Mouse (Mus musculus) lung, postnatal 10 days (tissue): ENCODE measurements at regions not wholly inside any gene's neighbourhood (a gene's known extent, or its start where the extent isn't known, plus 50 kb on each side); places are given as distances from the start of the nearest gene placed in this dataset.

Experiments
- DNase-seq: peaks from one replicate; pipeline ENCODE4 v3.0.0; 2021

- DNase-seq: no peak
Measured at GRCm38 (mm10) chr13:71214776-71215175, 373.2 kb upstream of the Adamts16 start.

- DNase-seq: no peak
Measured at GRCm38 (mm10) chr13:71211363-71211762, 369.8 kb upstream of the Adamts16 start.

DNA sequence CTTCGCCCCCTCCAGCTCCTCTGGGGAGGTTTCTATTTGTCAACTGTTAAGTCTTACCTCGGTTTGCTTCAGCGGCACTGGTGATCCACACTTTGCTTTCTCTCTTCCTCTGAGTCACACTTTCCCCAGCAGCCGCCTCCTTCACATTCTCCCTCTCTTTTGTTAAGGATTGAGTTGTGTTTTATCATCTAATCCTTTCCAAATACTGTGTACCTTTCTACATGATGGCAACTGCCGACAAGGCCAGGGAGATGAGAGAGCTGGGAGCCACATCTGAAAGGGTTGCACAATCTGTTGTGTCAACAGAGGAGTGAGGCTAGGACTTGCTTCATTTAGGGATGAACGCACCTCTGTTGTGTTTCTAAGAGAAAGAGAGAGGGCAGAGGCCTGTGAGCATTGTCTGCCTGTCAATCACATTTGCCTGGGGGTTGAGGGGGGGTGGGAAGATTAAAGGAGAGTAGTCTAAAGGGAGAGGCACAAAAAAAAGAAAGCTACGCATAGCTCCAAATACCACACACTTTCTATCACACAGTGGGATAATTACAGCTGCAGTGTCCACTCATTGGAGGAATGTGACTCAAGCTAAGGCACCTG, 369.1 kb upstream of the Adamts16 start:
- no peak for DNase-seq

GRCm38 (mm10) chr13:71205708-71206107, 364.1 kb upstream of the Adamts16 start:
- no peak for DNase-seq

DNA sequence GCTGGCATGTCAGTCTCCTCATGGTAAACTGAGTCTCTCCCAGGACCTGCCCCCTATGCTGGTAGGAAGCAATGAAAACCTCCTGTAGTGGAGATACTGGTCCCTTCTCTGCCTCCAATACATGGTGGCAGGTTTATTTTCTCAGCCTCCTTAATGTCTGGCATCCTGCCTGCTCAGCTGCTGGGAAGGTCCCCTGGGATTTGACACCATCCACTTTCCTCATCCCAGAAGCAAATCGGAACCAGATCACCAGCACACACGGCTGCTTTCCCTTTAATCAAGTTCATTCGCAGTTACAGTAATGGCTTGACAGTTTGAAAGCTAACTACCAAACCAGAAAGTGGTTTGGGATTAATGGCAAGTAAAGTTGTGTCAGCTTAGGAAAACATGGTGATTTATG, 359.0 kb upstream of the Adamts16 start:
- DNase-seq: no peak

GRCm38 (mm10) chr13:71195675-71196074, 354.1 kb upstream of the Adamts16 start:
- DNase-seq: no peak

- DNase-seq: no peak
Measured at GRCm38 (mm10) chr13:71184500-71184899, 342.9 kb upstream of the Adamts16 start.

DNA sequence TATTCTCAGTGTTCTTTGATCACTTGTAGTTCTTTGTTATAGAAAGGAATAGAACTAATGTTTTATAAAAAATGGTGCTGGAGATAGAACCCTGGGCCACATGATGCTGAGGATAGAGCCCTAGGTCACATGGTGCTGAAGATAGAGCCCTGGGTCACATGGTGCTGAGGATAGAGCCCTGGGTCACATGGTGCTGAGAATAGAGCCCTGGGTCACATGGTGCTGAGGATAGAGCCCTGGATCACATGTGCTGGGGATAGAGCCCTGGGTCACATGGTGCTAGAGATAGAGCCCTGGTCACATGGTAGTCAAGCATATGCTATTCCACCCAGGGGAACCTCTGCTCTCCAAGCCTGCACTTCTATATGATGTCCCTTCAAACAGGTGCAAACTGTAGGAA, 337.5 kb upstream of the Adamts16 start:
- DNase-seq: no peak

DNA sequence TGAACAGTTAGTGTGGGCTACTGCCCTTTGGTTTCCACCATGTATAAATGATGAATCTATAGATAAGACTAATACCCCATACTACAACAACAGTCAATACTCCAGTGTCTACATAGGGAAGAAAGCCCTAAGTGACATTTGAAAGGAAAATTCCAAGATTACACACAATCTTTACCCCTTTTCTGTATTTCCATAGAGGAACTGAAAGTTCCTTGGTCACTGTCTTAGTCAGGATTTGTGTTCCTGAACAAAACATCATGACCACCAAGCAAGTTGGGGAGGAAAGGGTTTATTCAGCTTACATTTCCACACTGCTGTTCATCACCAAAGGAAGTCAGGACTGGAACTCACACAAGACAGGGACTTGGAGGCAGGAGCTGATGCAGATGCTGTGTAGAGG, 332.7 kb upstream of the Adamts16 start:
- no peak for DNase-seq

DNA sequence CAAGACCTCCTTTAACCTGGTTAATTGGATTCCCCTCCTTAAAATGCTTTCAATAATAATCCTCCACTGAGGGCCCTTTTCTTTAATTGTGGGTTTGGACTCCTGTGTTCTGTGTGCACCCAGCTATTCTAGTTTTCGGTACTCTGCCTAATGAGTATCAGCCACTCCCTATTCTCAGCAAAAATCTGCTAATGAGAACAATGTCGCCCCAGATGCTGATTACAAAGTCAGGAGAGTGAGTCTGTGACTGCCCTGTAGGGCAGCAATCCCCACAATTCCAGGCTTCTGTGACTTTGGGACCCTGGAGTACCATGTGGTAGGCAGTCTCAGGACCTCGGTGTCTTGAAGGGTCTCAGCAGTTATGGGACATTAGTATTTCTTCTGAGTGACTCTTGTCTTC, 324.6 kb upstream of the Adamts16 start:
- no peak for DNase-seq

DNA sequence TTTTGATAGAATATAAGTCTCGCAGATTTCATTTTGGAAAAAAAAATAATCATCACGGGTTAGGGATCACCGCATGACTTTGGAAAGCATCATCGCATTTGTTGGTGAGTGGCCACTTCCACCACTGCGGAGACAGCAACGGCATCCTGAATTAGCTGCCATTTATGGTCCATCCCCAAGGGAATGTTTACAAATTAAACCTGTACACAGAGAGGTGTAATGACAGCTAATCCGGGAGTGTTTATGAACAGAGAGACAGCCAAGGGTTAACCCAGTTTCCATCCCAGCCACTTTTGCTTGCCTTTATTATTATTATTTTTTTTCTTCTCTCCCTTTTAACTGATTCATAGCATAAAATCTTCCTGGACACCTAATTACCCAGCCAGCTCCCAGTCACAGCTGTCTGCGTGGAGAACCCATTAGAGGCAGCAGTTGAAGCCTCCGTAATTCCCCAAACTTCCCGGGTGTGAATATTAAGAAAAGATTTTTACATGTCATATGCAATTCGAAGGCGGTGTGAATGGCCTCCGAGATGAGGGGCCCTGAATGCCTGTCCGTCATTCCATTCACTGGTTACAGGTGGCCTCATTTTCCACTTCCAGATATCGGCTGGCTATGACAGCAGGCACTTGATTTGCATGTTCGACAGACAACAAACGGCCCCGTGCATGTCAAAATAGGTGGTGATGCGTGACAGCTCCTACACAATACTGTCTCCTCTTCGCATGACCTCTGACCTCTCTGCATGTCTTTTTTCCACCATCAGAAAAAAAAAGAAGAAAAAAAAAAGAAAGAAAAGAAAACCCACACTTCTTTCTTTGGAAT, 323.7 kb upstream of the Adamts16 start:
- DNase-seq: no peak

- DNase-seq: no peak
Measured at GRCm38 (mm10) chr13:71164012-71164411, 322.4 kb upstream of the Adamts16 start.

DNA sequence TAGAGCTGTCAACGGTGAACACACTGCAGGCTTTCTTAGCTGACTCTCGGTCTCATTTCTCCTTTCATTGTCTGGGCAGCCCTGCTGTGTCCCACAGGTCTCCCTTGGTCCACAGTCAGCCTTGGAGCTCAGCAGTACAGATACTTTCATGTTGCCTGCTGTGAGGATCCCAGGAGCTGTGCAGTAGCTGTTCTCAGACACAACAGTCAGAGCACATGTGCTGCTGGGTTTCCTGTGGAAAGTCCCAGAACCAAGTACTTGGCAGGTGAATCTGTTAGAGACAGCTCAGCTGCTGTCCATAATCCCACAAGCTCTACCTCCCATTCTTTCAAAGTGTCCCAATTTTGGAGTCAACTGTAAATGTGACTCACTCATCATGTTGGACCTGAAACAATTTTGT, 321.3 kb upstream of the Adamts16 start:
- DNase-seq: no peak

DNA sequence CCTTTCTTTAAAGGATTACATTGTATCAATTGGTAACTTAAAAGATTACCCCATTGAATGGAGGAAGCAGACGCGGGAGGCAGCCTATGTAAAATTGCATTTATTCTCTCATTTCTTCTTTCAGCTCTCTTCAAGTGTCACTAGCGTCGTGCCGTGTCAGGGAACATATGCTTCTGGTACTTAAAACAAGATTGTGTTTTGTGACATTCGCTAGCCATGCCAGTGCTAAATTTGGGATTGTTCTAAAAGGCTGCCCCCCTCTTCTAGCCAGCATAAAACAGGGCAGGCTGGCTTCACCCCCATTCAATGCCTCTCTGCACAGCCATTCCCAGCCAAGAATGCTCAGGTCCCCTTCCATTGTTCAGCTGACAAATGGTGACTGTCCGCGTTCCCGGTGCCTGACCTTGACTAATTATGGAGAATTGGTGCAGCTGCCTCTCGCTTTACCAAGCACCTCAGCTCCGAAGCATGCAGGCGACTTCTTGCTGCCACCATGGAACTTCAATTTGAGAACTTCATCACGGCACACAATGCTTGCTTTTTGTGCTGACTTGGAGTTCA, 316.8 kb upstream of the Adamts16 start:
- no peak for DNase-seq

- no peak for DNase-seq
Measured at GRCm38 (mm10) chr13:71157656-71158299, 316.2 kb upstream of the Adamts16 start.

GRCm38 (mm10) chr13:71150092-71150491, 308.5 kb upstream of the Adamts16 start:
- no peak for DNase-seq

- DNase-seq: no peak
Measured at GRCm38 (mm10) chr13:71149303-71149696, 307.7 kb upstream of the Adamts16 start.

- no peak for DNase-seq
Measured at GRCm38 (mm10) chr13:71148491-71149302, 307.1 kb upstream of the Adamts16 start.

GRCm38 (mm10) chr13:71146859-71147443, 305.3 kb upstream of the Adamts16 start:
- DNase-seq: no peak

GRCm38 (mm10) chr13:71138745-71139312, 297.2 kb upstream of the Adamts16 start:
- DNase-seq: no peak

DNA sequence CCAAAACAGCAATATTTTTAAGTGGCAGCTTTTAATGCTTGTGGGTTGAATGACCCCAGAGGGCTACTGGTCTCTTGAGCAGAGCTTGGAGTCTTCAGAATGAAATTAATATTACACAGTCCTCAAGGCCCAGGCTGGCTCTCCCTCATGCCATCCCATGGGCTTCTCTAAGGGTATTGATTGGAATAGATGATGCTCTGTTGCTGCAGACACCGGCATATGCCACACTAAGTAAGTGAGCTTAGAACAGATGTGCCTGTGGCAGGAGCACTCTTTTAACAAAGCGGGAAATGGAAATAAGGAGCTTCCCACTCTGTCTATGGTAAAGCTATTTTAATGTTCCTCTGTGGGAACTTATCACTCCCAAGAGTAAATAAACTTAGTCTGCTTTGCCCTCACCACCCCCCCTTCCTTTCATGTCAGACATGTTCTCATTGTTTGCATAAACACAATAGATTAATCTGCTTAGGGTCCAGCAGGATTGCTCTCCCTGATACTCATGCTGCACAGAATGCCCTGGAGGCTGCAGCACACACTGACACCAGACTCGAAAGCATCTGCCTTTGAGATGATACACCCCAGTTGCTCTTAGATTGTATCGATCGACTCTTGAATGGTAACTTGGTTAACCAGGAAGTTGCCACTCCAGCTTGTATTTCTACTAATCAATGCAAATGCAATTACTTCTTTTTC, 294.5 kb upstream of the Adamts16 start:
- DNase-seq: no peak

DNA sequence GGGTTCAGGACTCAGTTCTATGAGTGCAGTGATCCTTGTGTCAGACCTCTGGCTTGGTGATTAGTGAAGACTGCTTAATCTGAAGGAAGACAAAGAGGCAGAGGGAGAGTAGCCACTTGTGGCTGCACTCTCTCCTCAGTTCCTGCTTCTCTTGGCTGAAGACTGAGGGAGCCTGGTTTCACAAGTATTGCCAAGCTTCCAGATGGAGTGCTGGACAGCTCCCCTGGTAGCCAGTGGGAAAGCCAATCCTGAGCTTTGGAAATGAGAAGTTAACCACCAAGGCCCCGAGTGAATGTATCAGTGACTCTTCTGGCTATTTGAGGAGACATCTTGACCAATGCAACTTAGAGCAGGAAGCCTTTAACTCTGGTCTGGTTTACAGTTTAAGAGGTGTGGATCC, 279.9 kb upstream of the Adamts16 start:
- DNase-seq: peak; percentile 47
